Mouse (Mus musculus): ENCODE data around the gene Atad5. TPM values are rescaled to one million over a fixed set of nuclear protein-coding genes. Genes with fewer than 3 reads are reported as not detected.
A peak's percentile ranks its signal among the peaks of the same experiment; 100 is the strongest.

Atad5 gene
- polyA plus RNA-seq, 1 experiment = 0.18 TPM

GRCm38 (mm10) chr11:80075608-80076277 lies 13.5 kb upstream of the Atad5 start:
- H3K27ac ChIP-seq (ENCODE audit: insufficient read depth, low read depth, low read length) = no peak overlapping the region
- TF ChIP-seq CTCF (IDR thresholded peaks at IDR 0.05; ENCODE audit: extremely low read depth, insufficient read length, insufficient replicate concordance, low read depth, low read length) (no peak), POLR2A (IDR thresholded peaks at IDR 0.05; ENCODE audit: low read depth, low read length) (no peak)
- WGBS = 86% methylated on average over 5 of the region's 5 CpGs

DNA sequence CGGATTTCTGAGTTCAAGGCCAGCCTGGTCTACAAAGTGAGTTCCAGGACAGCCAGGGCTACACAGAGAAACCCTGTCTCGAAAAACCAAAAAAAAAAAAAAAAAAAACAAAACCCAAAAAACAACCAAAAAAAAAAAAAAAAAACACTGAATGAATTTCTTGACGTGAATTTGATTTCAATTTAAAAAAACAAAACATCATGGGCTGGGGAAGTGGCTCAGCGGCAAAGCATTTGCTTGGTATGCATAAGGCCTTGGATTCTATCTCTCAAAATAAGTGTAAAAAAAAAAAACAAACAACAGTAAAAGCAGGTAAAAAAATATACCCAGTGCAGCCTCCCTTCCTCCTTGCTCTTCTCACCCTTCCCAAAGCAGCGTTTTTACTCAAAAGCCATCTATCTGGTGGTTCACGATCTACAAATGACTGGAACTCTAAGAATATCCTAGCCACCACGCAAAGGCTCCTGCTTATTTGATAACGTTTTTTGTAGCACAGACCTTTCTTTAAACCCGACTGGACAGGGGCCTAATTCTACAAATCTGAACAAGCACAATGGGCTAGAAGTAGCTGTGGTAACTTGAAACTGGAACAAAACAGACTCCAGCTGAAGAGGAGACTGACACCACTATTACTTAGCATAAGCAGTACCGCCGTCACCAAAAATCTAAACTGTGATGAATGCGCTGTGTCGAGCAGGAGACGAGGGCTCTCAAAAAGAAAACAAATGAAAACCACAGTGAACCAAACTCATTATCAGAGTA lies 11.2 kb upstream of the Atad5 start:
- H3K27me3 ChIP-seq (ENCODE audit: control insufficient read depth, insufficient read depth, low read length) = no peaks in the 10 kb centered on the region
- H3K4me1 ChIP-seq (ENCODE audit: control insufficient read depth, insufficient read depth, insufficient read length, low read length) = no peaks in the 10 kb centered on the region
- 79% methylated on average over 14 of the region's 14 CpGs for WGBS
- H3K27ac ChIP-seq (ENCODE audit: insufficient read depth, low read depth, low read length) = 0 out of 2 replicates have a peak overlapping the region, but pooled peaks have one; percentile 10
- no peak overlapping the region for H3K4me3 ChIP-seq (ENCODE audit: low read depth, low read length)
- 0 out of 2 replicates have a peak, but pooled peaks cover 1% of the 10 kb centered on the region for H3K36me3 ChIP-seq (ENCODE audit: control insufficient read depth, insufficient read depth, low read length)
- TF ChIP-seq CTCF (IDR thresholded peaks at IDR 0.05; ENCODE audit: extremely low read depth, insufficient read length, insufficient replicate concordance, low read depth, low read length) = no peak
- no peak for TF ChIP-seq POLR2A (IDR thresholded peaks at IDR 0.05; ENCODE audit: low read depth, low read length)

More at GRCm38 (mm10) chr11:80075608-80076277, 13.5 kb upstream of the Atad5 start:
- Histone ChIP-seq H3K36me3 (ENCODE audit: control insufficient read depth, insufficient read depth, low read length) (0 out of 2 replicates have a peak, but pooled peaks cover 1% of the 10 kb centered on the region), H3K4me1 (ENCODE audit: control insufficient read depth, insufficient read depth, insufficient read length, low read length) (no peaks in the 10 kb centered on the region; the same call in 1 of the 2 replicates), H3K4me3 (ENCODE audit: low read depth, low read length) (no peak overlapping the region), H3K27me3 (ENCODE audit: control insufficient read depth, insufficient read depth, low read length) (no peaks in the 10 kb centered on the region)

DNA sequence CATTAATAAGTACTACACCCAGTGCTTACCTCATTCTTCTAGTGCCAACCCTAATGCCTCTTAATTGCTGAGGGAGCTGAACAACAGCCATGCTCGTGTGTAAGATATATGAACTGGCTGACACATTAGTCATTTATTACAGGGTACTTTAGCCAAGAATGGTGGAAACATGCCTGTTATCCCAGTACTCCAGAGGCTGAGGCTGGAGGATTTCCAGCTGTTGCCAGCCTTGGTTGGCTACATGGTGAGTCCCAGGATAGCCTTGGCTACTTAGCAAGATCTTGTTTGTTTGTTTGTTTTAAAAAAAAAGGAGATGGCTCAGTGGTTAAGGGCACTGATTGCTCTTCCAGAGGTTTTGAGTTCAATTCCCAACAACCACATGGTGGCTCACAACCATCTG lies 10.4 kb upstream of the Atad5 start:
- Histone ChIP-seq H3K4me3 (ENCODE audit: low read depth, low read length) (no peak overlapping the region), H3K36me3 (ENCODE audit: control insufficient read depth, insufficient read depth, low read length) (no peaks in the 10 kb centered on the region), H3K27ac (ENCODE audit: insufficient read depth, low read depth, low read length) (no peak overlapping the region), H3K4me1 (ENCODE audit: control insufficient read depth, insufficient read depth, insufficient read length, low read length) (no peaks in the 10 kb centered on the region), H3K27me3 (ENCODE audit: control insufficient read depth, insufficient read depth, low read length) (no peaks in the 10 kb centered on the region)
- TF ChIP-seq POLR2A (IDR thresholded peaks at IDR 0.05; ENCODE audit: low read depth, low read length) = no peak
- no peak for TF ChIP-seq CTCF (IDR thresholded peaks at IDR 0.05; ENCODE audit: extremely low read depth, insufficient read length, insufficient replicate concordance, low read depth, low read length)
- WGBS = 17% methylated on average over 1 of the region's 1 CpGs

- no peak overlapping the region for H3K4me3 ChIP-seq (ENCODE audit: low read depth, low read length)
- WGBS = 65% methylated on average over 6 of the region's 6 CpGs
- H3K36me3 ChIP-seq (ENCODE audit: control insufficient read depth, insufficient read depth, low read length) = no peaks in the 10 kb centered on the region
- no peak for TF ChIP-seq POLR2A (IDR thresholded peaks at IDR 0.05; ENCODE audit: low read depth, low read length)
- TF ChIP-seq CTCF (IDR thresholded peaks at IDR 0.05; ENCODE audit: extremely low read depth, insufficient read length, insufficient replicate concordance, low read depth, low read length) = no peak
- no peak overlapping the region for H3K27ac ChIP-seq (ENCODE audit: insufficient read depth, low read depth, low read length)
- H3K4me1 ChIP-seq (ENCODE audit: control insufficient read depth, insufficient read depth, insufficient read length, low read length) = no peaks in the 10 kb centered on the region
- H3K27me3 ChIP-seq (ENCODE audit: control insufficient read depth, insufficient read depth, low read length) = no peaks in the 10 kb centered on the region
Observed at GRCm38 (mm10) chr11:80079751-80080150, 9.4 kb upstream of the Atad5 start.

DNA sequence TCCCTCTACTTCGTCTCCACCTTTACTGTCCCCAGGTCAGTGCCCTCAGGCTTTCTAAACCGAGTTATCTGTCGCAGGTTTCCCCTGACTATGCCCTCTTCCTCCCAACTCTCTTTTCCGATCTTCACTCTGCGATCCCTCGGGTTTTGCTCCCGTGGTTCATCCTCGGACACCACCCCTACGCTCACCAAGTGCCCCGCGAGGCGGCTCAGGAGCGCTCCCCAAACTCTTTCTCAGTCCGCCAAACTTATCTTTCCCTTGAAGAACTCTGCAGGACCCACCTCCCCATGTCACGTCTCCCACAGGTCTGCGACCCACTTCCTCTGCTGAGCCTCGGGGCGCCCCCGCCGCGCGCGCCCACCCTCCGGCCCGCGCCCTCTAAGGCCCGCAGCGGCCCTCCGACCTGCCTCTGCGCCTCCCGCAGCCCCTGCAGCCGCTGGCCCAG lies 8.8 kb upstream of the Atad5 start:
- TF ChIP-seq CTCF (IDR thresholded peaks at IDR 0.05; ENCODE audit: extremely low read depth, insufficient read length, insufficient replicate concordance, low read depth, low read length) = no peak
- no peaks in the 10 kb centered on the region for H3K27me3 ChIP-seq (ENCODE audit: control insufficient read depth, insufficient read depth, low read length)
- peak overlapping the region; percentile 92 for H3K27ac ChIP-seq (ENCODE audit: insufficient read depth, low read depth, low read length)
- H3K36me3 ChIP-seq (ENCODE audit: control insufficient read depth, insufficient read depth, low read length) = no peaks in the 10 kb centered on the region
- peak overlapping the region; percentile 86 for H3K4me3 ChIP-seq (ENCODE audit: low read depth, low read length)
- H3K4me1 ChIP-seq (ENCODE audit: control insufficient read depth, insufficient read depth, insufficient read length, low read length) = peaks cover under 1% of the 10 kb centered on the region; the same call in 1 of the 2 replicates
- WGBS = 2% methylated on average over 32 of the region's 32 CpGs

DNA sequence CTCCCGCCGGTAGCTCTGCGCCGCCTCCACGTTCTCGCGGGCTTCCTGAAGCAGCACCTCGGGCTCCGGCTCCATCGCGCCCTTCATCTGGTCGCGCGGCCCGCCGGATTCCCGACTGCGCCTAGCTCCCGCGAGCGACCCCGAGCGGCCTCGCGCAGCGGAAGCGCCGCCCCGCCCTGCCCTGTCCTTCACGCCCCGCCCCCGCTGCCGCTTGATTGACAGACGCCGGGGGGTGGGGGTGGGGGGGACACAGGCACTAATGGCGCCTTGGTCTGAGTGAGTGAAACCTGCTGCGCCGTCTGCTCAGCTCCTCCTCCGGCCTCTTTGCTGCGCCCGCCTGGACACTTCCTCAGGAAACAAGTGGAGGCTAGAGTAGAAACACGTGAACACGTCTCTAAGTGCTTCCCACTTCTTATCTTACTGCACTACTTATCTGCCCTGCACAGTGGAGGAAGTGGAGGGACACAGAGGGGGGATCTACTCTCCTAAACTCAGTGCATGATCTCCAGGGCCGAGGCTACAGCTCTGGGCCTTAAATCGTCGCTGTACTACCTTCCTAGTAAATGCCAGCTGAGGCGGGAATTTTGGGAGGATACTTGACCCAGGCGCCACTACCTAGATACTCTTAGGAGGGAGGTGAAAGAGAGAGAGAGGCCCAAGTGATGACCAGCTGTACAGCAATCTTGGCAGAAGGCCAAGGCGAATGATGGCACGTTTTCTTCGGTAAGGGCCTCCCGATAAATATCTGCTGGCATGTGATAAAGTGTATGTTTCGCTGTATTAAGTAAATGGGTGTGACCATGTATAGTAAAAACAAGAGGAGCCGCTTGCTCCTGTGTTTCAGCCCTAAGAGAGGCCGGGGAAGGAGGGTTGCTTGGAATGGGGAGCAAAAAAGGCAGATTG lies 8.1 kb upstream of the Atad5 start, which contains the start of gene Crlf3:
TSS of gene Crlf3 (minus strand) at position 166 of the 903 bp plus-strand sequence.
- TF ChIP-seq CTCF (IDR thresholded peaks at IDR 0.05; ENCODE audit: extremely low read depth, insufficient read length, insufficient replicate concordance, low read depth, low read length) = no peak
- peak; percentile 97 for TF ChIP-seq POLR2A (IDR thresholded peaks at IDR 0.05; ENCODE audit: low read depth, low read length)
- Histone ChIP-seq H3K36me3 (ENCODE audit: control insufficient read depth, insufficient read depth, low read length) (no peaks in the 10 kb centered on the region), H3K4me1 (ENCODE audit: control insufficient read depth, insufficient read depth, insufficient read length, low read length) (peaks cover 6% of the 10 kb centered on the region; the same call in 1 of the 2 replicates), H3K27ac (ENCODE audit: insufficient read depth, low read depth, low read length) (peak within 1 kb of the TSS; percentile 92), H3K4me3 (ENCODE audit: low read depth, low read length) (peak within 1 kb of the TSS; percentile 86), H3K27me3 (ENCODE audit: control insufficient read depth, insufficient read depth, low read length) (no peaks in the 10 kb centered on the region)
- WGBS = 2% methylated on average over 55 of the region's 55 CpGs

Data from small intestine, adult 2 months (tissue).